11 mouse cellular contexts compared by ENCODE assay signal in the genomic region with DNA sequence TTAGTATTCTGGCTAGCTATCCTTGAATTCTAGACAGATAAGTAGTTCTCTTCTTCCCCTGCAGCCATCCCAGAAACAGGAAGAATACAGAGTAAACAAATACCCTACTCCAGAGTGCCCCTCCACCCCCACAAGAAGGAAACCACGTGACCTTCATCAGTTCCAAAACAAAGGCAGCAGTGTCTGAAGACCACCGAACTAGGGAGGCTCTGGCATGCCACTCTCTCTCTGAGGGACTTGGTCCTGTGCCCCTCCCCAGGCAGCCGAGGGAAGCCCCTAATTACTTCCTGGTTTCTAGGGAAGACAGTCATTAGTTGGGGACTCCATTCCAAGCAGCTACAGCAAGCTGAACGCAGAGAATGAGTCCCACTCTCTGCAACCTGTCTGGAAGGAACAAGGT.
DNase-seq lines count a peak whose midpoint lies in the region; ATAC-seq and TF ChIP-seq lines count a peak whose summit lies in the region.
"Had no signal": no experiment of that assay in that cellular context is flagged by ENCODE, and none has a peak within 500 bp of the region (broad histone marks: within the 10 kb centered on the region; RNA-seq: fewer than 3 reads in every experiment).

No protein-coding gene starts in this region.

- no peak overlapping the region for H3K27ac ChIP-seq in intestine, embryonic 14.5 days (ENCODE audit: low read depth)
- no peak overlapping the region for H3K27ac ChIP-seq in intestine, postnatal 0 days (ENCODE audit: low read depth, low read length)
- peak overlapping the region; percentile 82 for H3K27ac ChIP-seq in hindbrain, embryonic 11.5 days (ENCODE audit: low read depth, low read length)
- H3K27ac ChIP-seq in midbrain, embryonic 12.5 days (replicated peaks): peak overlapping the region; percentile 40; the same call in 1 of the 2 replicates

- H3K9me3 ChIP-seq in intestine, embryonic 14.5 days (ENCODE audit: control insufficient read depth, low read length): no peaks in the 10 kb centered on the region
- H3K9me3 ChIP-seq in intestine, postnatal 0 days (ENCODE audit: control insufficient read depth): no peaks in the 10 kb centered on the region
- no peaks in the 10 kb centered on the region for H3K9me3 ChIP-seq in hindbrain, embryonic 11.5 days (ENCODE audit: control insufficient read depth, low read length)
- 0 out of 2 replicates have a peak, but pooled peaks cover 3% of the 10 kb centered on the region for H3K9me3 ChIP-seq in midbrain, embryonic 12.5 days

- ATAC-seq in intestine, embryonic 14.5 days (replicated peaks; ENCODE audit: low FRiP score, low TSS enrichment, low read depth): peak; percentile 38; the same call in 1 of the 2 replicates
- no peak for ATAC-seq in intestine, postnatal 0 days
- ATAC-seq in hindbrain, embryonic 11.5 days (ENCODE audit: low FRiP score): peak; percentile 63
- ATAC-seq in midbrain, embryonic 12.5 days (ENCODE audit: low FRiP score, low read depth): 0 out of 2 replicates have a peak, but pooled peaks have one; percentile 39
- no peak for ATAC-seq in activated CD4-positive, CD25-positive, alpha-beta regulatory T cell, adult 4 months
- ATAC-seq in CD4-positive, CD25-positive, alpha-beta regulatory T cell, adult 4 months: no peak

- no peak overlapping the region for H3K9ac ChIP-seq in intestine, embryonic 14.5 days (ENCODE audit: low read length)
- H3K9ac ChIP-seq in intestine, postnatal 0 days (ENCODE audit: low read depth, low read length): no peak overlapping the region
- no peak overlapping the region for H3K9ac ChIP-seq in hindbrain, embryonic 11.5 days (ENCODE audit: low read depth, low read length)
- no peak overlapping the region for H3K9ac ChIP-seq in midbrain, embryonic 12.5 days (replicated peaks)

- no peaks in the 10 kb centered on the region for H3K36me3 ChIP-seq in intestine, embryonic 14.5 days (ENCODE audit: control insufficient read depth, insufficient read depth, low read length)
- no peaks in the 10 kb centered on the region for H3K36me3 ChIP-seq in intestine, postnatal 0 days (ENCODE audit: control insufficient read depth, insufficient read depth)
- no peaks in the 10 kb centered on the region for H3K36me3 ChIP-seq in hindbrain, embryonic 11.5 days (ENCODE audit: control insufficient read depth, insufficient read depth, low read length)
- no peaks in the 10 kb centered on the region for H3K36me3 ChIP-seq in midbrain, embryonic 12.5 days

- no peak overlapping the region for H3K4me2 ChIP-seq in intestine, embryonic 14.5 days (ENCODE audit: low read length)
- no peak overlapping the region for H3K4me2 ChIP-seq in intestine, postnatal 0 days (replicated peaks; ENCODE audit: low read depth)
- no peak overlapping the region for H3K4me2 ChIP-seq in hindbrain, embryonic 11.5 days (replicated peaks; ENCODE audit: low read depth, low read length)
- H3K4me2 ChIP-seq in midbrain, embryonic 12.5 days (replicated peaks): no peak overlapping the region

- 11% methylated on average over 4 of the region's 4 CpGs for WGBS in intestine, embryonic 14.5 days
- WGBS in intestine, postnatal 0 days: 4% methylated on average over 4 of the region's 4 CpGs
- 4% methylated on average over 4 of the region's 4 CpGs for WGBS in hindbrain, embryonic 11.5 days
- WGBS in midbrain, embryonic 12.5 days: 18% methylated on average over 4 of the region's 4 CpGs

- DNase-seq in intestine, embryonic 14.5 days (ENCODE audit: low spot score): no peak
- peak; percentile 54 for DNase-seq in embryo, embryonic 9.5 days (ENCODE audit: extremely low spot score)
- peak; percentile 53 for DNase-seq in hindbrain, embryonic 11.5 days (ENCODE audit: low spot score)
- DNase-seq in layer of hippocampus, adult 9-10 months (ENCODE audit: low spot score): no peak
- DNase-seq: adrenal gland, postnatal 25 days; gastrocnemius, postnatal 10 days; right cerebral cortex, adult 18-20 months had no signal

- no peak overlapping the region for H3K4me3 ChIP-seq in intestine, embryonic 14.5 days (ENCODE audit: low read depth, low read length)
- H3K4me3 ChIP-seq in intestine, postnatal 0 days (ENCODE audit: low read depth, low read length): no peak overlapping the region
- H3K4me3 ChIP-seq in hindbrain, embryonic 11.5 days (ENCODE audit: low read depth, low read length): no peak overlapping the region
- H3K4me3 ChIP-seq in midbrain, embryonic 12.5 days: no peak overlapping the region

- TF ChIP-seq CTCF in intestine, postnatal 0 days (IDR thresholded peaks at IDR 0.05; ENCODE audit: low read depth): no peak

- 0 out of 2 replicates have a peak, but pooled peaks cover under 1% of the 10 kb centered on the region for H3K4me1 ChIP-seq in intestine, embryonic 14.5 days (replicated peaks; ENCODE audit: control insufficient read depth, insufficient read depth, low read length)
- H3K4me1 ChIP-seq in intestine, postnatal 0 days (replicated peaks; ENCODE audit: control insufficient read depth, insufficient read depth, low read length): no peaks in the 10 kb centered on the region
- peaks cover 5% of the 10 kb centered on the region for H3K4me1 ChIP-seq in hindbrain, embryonic 11.5 days (replicated peaks; ENCODE audit: control insufficient read depth, insufficient read depth, low read length)
- peaks cover 42% of the 10 kb centered on the region for H3K4me1 ChIP-seq in midbrain, embryonic 12.5 days

- no peaks in the 10 kb centered on the region for H3K27me3 ChIP-seq in intestine, embryonic 14.5 days (replicated peaks; ENCODE audit: control insufficient read depth, insufficient read depth, low read length)
- no peaks in the 10 kb centered on the region for H3K27me3 ChIP-seq in intestine, postnatal 0 days (replicated peaks; ENCODE audit: control insufficient read depth, insufficient read depth, low read length)
- no peaks in the 10 kb centered on the region for H3K27me3 ChIP-seq in hindbrain, embryonic 11.5 days (ENCODE audit: control insufficient read depth, insufficient read depth, low read length)
- H3K27me3 ChIP-seq in midbrain, embryonic 12.5 days: peaks cover 34% of the 10 kb centered on the region

Comparison
In these comparisons a context has a peak if more than half of its experiments do, and no peak if none do; other contexts are left out.
1. ATAC-seq: peak in intestine, embryonic 14.5 days (single experiment), hindbrain, embryonic 11.5 days (single experiment) and midbrain, embryonic 12.5 days (single experiment); none in intestine, postnatal 0 days (single experiment), activated CD4-positive, CD25-positive, alpha-beta regulatory T cell, adult 4 months (single experiment) and CD4-positive, CD25-positive, alpha-beta regulatory T cell, adult 4 months (single experiment).
2. DNase-seq: peak in embryo, embryonic 9.5 days (single experiment) and hindbrain, embryonic 11.5 days (single experiment); none in intestine, embryonic 14.5 days (single experiment) and layer of hippocampus, adult 9-10 months (single experiment).
3. H3K27ac ChIP-seq: peak in hindbrain, embryonic 11.5 days (single experiment) and midbrain, embryonic 12.5 days (single experiment); none in intestine, embryonic 14.5 days (single experiment) and intestine, postnatal 0 days (single experiment).